Mouse (Mus musculus) forebrain, embryonic 14.5 days (tissue): ENCODE data around the gene Pnrc2. TPM values are rescaled to one million over a fixed set of nuclear protein-coding genes. Genes with fewer than 3 reads are reported as not detected.
A peak's percentile ranks its signal among the peaks of the same experiment; 100 is the strongest.

Source experiments
- ATAC-seq: fragments of 200-750 bp; cut with Nextera tagmentation; 2 replicates; pipeline ENCODE4 v1.8.0; 2017; ENCODE audit warnings: mild to moderate bottlenecking, moderate library complexity
- DNase-seq: peaks from one replicate; pipeline ENCODE4 v3.0.0-alpha.2; 2015; ENCODE audit warnings: low spot score
- H3K27ac ChIP-seq: fragments of 300-500 bp; sonication (generic); 2 replicates; pipeline ENCODE4 v1.5.1; 2014; ENCODE audit warnings: low read depth, mild to moderate bottlenecking, control low read depth, low read length, moderate library complexity
- H3K27me3 ChIP-seq: fragments of 300-500 bp; sonication (generic); replicated peaks from 2 replicates; pipeline ENCODE4 v1.6.1; 2014; ENCODE audit warnings: low read length, control low read depth, mixed read lengths; ENCODE audit not compliant: control insufficient read depth, insufficient read depth
- H3K36me3 ChIP-seq: fragments of 300-500 bp; sonication (generic); 2 replicates; pipeline ENCODE4 v1.6.1; 2014; ENCODE audit warnings: low read length, control low read depth; ENCODE audit not compliant: control insufficient read depth, insufficient read depth
- H3K4me1 ChIP-seq: fragments of 300-500 bp; sonication (generic); 2 replicates; pipeline ENCODE4 v1.6.1; 2014; ENCODE audit warnings: antibody characterized with exemption, low read length, control low read depth; ENCODE audit not compliant: control insufficient read depth, insufficient read depth
- H3K4me2 ChIP-seq: fragments of 300-500 bp; sonication (generic); 2 replicates; pipeline ENCODE4 v1.6.1; 2014; ENCODE audit warnings: mild to moderate bottlenecking, control low read depth, low read length
- H3K4me3 ChIP-seq: fragments of 300-500 bp; sonication (generic); 2 replicates; pipeline ENCODE4 v1.5.1; 2014; ENCODE audit warnings: low read depth, low read length, control low read depth
- H3K9ac ChIP-seq: fragments of 300-500 bp; sonication (generic); 2 replicates; pipeline ENCODE4 v1.6.1; 2014; ENCODE audit warnings: mild to moderate bottlenecking, low read length, control low read depth, moderate library complexity
- H3K9me3 ChIP-seq: fragments of 300-500 bp; sonication (generic); replicated peaks from 2 replicates; pipeline ENCODE4 v1.6.1; 2016; ENCODE audit warnings: low read length, control low read depth, mixed read lengths; ENCODE audit not compliant: control insufficient read depth
- WGBS: fragments of 180-500 bp; shearing (Covaris S2); extraction: QIAGEN DNeasy Blood & Tissue Kit; methylation state at CpG from one replicate; pipeline ENCODE4 v1.1.7; 2014; 5-methylcytosine and 5-hydroxymethylcytosine counted together
- polyA plus RNA-seq: library from polyadenylated mRNA; unstranded; fragments of >200 nt; fragmentation: Nextera tagmentation; extraction: Ambion mirVana; gene quantifications from 2 replicates; pipeline ENCODE4 v1.2.1, GENCODE M21; 2014

Gene Pnrc2
- polyA plus RNA-seq, 1 experiment from 2014 or later: 165 TPM

GRCm38 (mm10) chr4:135896157-135896556 lies 22.5 kb upstream of the Pnrc2 start:
- Histone ChIP-seq H3K4me1 (no peaks in the 10 kb centered on the region), H3K4me2 (no peak overlapping the region), H3K27me3 (no peaks in the 10 kb centered on the region), H3K27ac (no peak overlapping the region), H3K9ac (no peak overlapping the region), H3K9me3 (no peaks in the 10 kb centered on the region), H3K4me3 (no peak overlapping the region), H3K36me3 (no peaks in the 10 kb centered on the region)
- WGBS: 71% methylated on average over 6 of the region's 6 CpGs
- ATAC-seq: no peak
- no peak for DNase-seq

- no peaks in the 10 kb centered on the region for H3K36me3 ChIP-seq
- H3K4me2 ChIP-seq: no peak within 1 kb of the TSS
- DNase-seq (no peak), ATAC-seq (no peak)
- no peak within 1 kb of the TSS for H3K9ac ChIP-seq
- H3K4me1 ChIP-seq: no peaks in the 10 kb centered on the region
- no peak within 1 kb of the TSS for H3K4me3 ChIP-seq
- H3K27ac ChIP-seq: no peak within 1 kb of the TSS
- 56% methylated on average over 8 of the region's 8 CpGs for WGBS
- H3K27me3 ChIP-seq: no peaks in the 10 kb centered on the region
- H3K9me3 ChIP-seq: no peaks in the 10 kb centered on the region
These were observed 21.5 kb upstream of the Pnrc2 start, which contains the start of gene Cnr2 for GRCm38 (mm10) chr4:135895071-135895571. Gene Cnr2 (plus strand): TSS chr4:135895394.

- DNase-seq (no peak), ATAC-seq (no peak)
- Histone ChIP-seq H3K4me1 (no peaks in the 10 kb centered on the region), H3K4me3 (no peak overlapping the region), H3K4me2 (no peak overlapping the region), H3K9ac (no peak overlapping the region), H3K9me3 (no peaks in the 10 kb centered on the region), H3K27me3 (no peaks in the 10 kb centered on the region), H3K36me3 (no peaks in the 10 kb centered on the region), H3K27ac (no peak overlapping the region)
- 59% methylated on average over 4 of the region's 4 CpGs for WGBS
These were observed 19.2 kb upstream of the Pnrc2 start for GRCm38 (mm10) chr4:135892884-135893283.

- Histone ChIP-seq H3K27me3 (no peaks in the 10 kb centered on the region), H3K9ac (no peak overlapping the region), H3K9me3 (no peaks in the 10 kb centered on the region), H3K36me3 (no peaks in the 10 kb centered on the region), H3K4me3 (no peak overlapping the region), H3K4me1 (no peaks in the 10 kb centered on the region), H3K4me2 (no peak overlapping the region), H3K27ac (no peak overlapping the region)
- ATAC-seq: no peak
- 79% methylated on average over 2 of the region's 2 CpGs for WGBS
- DNase-seq: no peak
These were observed 17.9 kb upstream of the Pnrc2 start for GRCm38 (mm10) chr4:135891539-135891938.

- DNase-seq: peak; percentile 85
- H3K4me1 ChIP-seq: no peaks in the 10 kb centered on the region
- ATAC-seq: peak; percentile 82
- no peaks in the 10 kb centered on the region for H3K36me3 ChIP-seq
- 5% methylated on average over 4 of the region's 4 CpGs for WGBS
- H3K27me3 ChIP-seq: no peaks in the 10 kb centered on the region
- no peak overlapping the region for H3K4me3 ChIP-seq
- H3K9ac ChIP-seq: no peak overlapping the region
- H3K4me2 ChIP-seq: no peak overlapping the region
- no peaks in the 10 kb centered on the region for H3K9me3 ChIP-seq
- no peak overlapping the region for H3K27ac ChIP-seq
These were observed 16.2 kb upstream of the Pnrc2 start for GRCm38 (mm10) chr4:135889884-135890283.

- Histone ChIP-seq H3K27ac (no peak overlapping the region), H3K9me3 (no peaks in the 10 kb centered on the region), H3K9ac (no peak overlapping the region), H3K4me1 (no peaks in the 10 kb centered on the region), H3K27me3 (no peaks in the 10 kb centered on the region), H3K4me3 (no peak overlapping the region), H3K4me2 (no peak overlapping the region), H3K36me3 (no peaks in the 10 kb centered on the region)
- WGBS: 81% methylated on average over 7 of the region's 7 CpGs
- no peak for DNase-seq
- ATAC-seq: no peak
These were observed 15.7 kb upstream of the Pnrc2 start for GRCm38 (mm10) chr4:135889146-135889883.

- no peaks in the 10 kb centered on the region for H3K9me3 ChIP-seq
- no peak overlapping the region for H3K4me3 ChIP-seq
- ATAC-seq (no peak), DNase-seq (no peak)
- no peak overlapping the region for H3K9ac ChIP-seq
- no peaks in the 10 kb centered on the region for H3K36me3 ChIP-seq
- H3K27me3 ChIP-seq: no peaks in the 10 kb centered on the region
- H3K27ac ChIP-seq: no peak overlapping the region
- WGBS: 93% methylated on average over 24 of the region's 24 CpGs
- no peaks in the 10 kb centered on the region for H3K4me1 ChIP-seq
- no peak overlapping the region for H3K4me2 ChIP-seq
These were observed 14.9 kb upstream of the Pnrc2 start for GRCm38 (mm10) chr4:135888448-135889057.

- no peaks in the 10 kb centered on the region for H3K4me1 ChIP-seq
- no peak overlapping the region for H3K4me3 ChIP-seq
- H3K36me3 ChIP-seq: no peaks in the 10 kb centered on the region
- DNase-seq (no peak), ATAC-seq (no peak)
- no peaks in the 10 kb centered on the region for H3K27me3 ChIP-seq
- no peak overlapping the region for H3K9ac ChIP-seq
- H3K4me2 ChIP-seq: no peak overlapping the region
- no peak overlapping the region for H3K27ac ChIP-seq
- 90% methylated on average over 4 of the region's 4 CpGs for WGBS
- H3K9me3 ChIP-seq: no peaks in the 10 kb centered on the region
These were observed 12.5 kb upstream of the Pnrc2 start for GRCm38 (mm10) chr4:135886184-135886583.

- 90% methylated on average over 12 of the region's 12 CpGs for WGBS
- Histone ChIP-seq H3K4me1 (no peaks in the 10 kb centered on the region), H3K9ac (no peak overlapping the region), H3K27me3 (no peaks in the 10 kb centered on the region), H3K9me3 (no peaks in the 10 kb centered on the region), H3K4me2 (no peak overlapping the region), H3K36me3 (no peaks in the 10 kb centered on the region), H3K4me3 (no peak overlapping the region), H3K27ac (no peak overlapping the region)
- DNase-seq: no peak
- no peak for ATAC-seq
These were observed 12.0 kb upstream of the Pnrc2 start for GRCm38 (mm10) chr4:135885676-135886075.
